Mouse (Mus musculus) liver, postnatal 0 days (tissue): ENCODE results near the gene Chrne. TPM values are rescaled to one million over a fixed set of nuclear protein-coding genes. Genes with fewer than 3 reads are reported as not detected.

ENCODE experiments used
- ATAC-seq: fragments of 200-750 bp; cut with Nextera tagmentation; 2 replicates; pipeline ENCODE4 v1.8.0; 2017; ENCODE audit warnings: mild to moderate bottlenecking, moderate library complexity
- DNase-seq: peaks from one replicate; pipeline ENCODE4 v3.0.0-alpha.2; 2016
- H3K27ac ChIP-seq: fragments of 300-500 bp; sonication (generic); 2 replicates; pipeline ENCODE4 v1.5.1; 2014; ENCODE audit warnings: antibody characterized with exemption, moderate library complexity, mild to moderate bottlenecking, low read depth
- H3K27me3 ChIP-seq: fragments of 300-500 bp; sonication (generic); 2 replicates; pipeline ENCODE4 v1.6.1; 2014; ENCODE audit warnings: low read length, control low read depth, mixed read lengths; ENCODE audit not compliant: insufficient read depth
- H3K36me3 ChIP-seq: fragments of 300-500 bp; sonication (generic); replicated peaks from 2 replicates; pipeline ENCODE4 v1.6.1; 2014; ENCODE audit warnings: mild to moderate bottlenecking, control low read depth, low read length, moderate library complexity, mixed read lengths; ENCODE audit not compliant: insufficient read depth
- H3K4me1 ChIP-seq: fragments of 300-500 bp; sonication (generic); 2 replicates; pipeline ENCODE4 v1.6.1; 2014; ENCODE audit warnings: antibody characterized with exemption, mild to moderate bottlenecking, control low read depth; ENCODE audit not compliant: insufficient read depth
- H3K4me2 ChIP-seq: fragments of 300-500 bp; sonication (generic); 2 replicates; pipeline ENCODE4 v1.6.1; 2014; ENCODE audit warnings: low read depth, mild to moderate bottlenecking, low read length, moderate library complexity, mixed read lengths
- H3K4me3 ChIP-seq: fragments of 300-500 bp; sonication (generic); 2 replicates; pipeline ENCODE4 v1.5.1; 2014; ENCODE audit warnings: low read depth, low read length
- H3K9ac ChIP-seq: fragments of 300-500 bp; sonication (generic); replicated peaks from 2 replicates; pipeline ENCODE4 v1.6.1; 2014; ENCODE audit warnings: mild to moderate bottlenecking, moderate library complexity
- H3K9me3 ChIP-seq: fragments of 300-500 bp; sonication (generic); 2 replicates; pipeline ENCODE4 v1.6.1; 2016; ENCODE audit warnings: mild to moderate bottlenecking, control low read depth, low read length, mixed read lengths
- CTCF ChIP-seq: sonication (generic); IDR thresholded peaks from 2 replicates; pipeline ENCODE4 v1.5.1; 2016; ENCODE audit warnings: antibody characterized with exemption, low read depth
- EP300 ChIP-seq: IDR thresholded peaks from 2 replicates; pipeline ENCODE4 v1.6.1; 2016; ENCODE audit warnings: antibody characterized with exemption, low read depth, mild to moderate bottlenecking
- WGBS: fragments of 180-500 bp; shearing (Covaris S2); extraction: QIAGEN DNeasy Blood & Tissue Kit; methylation state at CpG from one replicate; pipeline ENCODE4 v1.1.7; 2014; ENCODE audit not compliant: insufficient replicate concordance; 5-methylcytosine and 5-hydroxymethylcytosine counted together
- polyA plus RNA-seq: library from polyadenylated mRNA; unstranded; fragments of >200 nt; fragmentation: Nextera tagmentation; extraction: Ambion mirVana; gene quantifications from 2 replicates; pipeline ENCODE4 v1.2.1, GENCODE M21; 2015

The Chrne gene
- polyA plus RNA-seq, 1 experiment from 2014 or later, result 0.19 TPM

- Histone ChIP-seq H3K9ac (peak overlapping the region; percentile 100), H3K4me1 (peaks cover 60% of the 10 kb centered on the region), H3K27me3 (no peaks in the 10 kb centered on the region), H3K9me3 (no peaks in the 10 kb centered on the region), H3K27ac (peak overlapping the region; percentile 99), H3K4me2 (peak overlapping the region; percentile 96), H3K36me3 (peaks cover 38% of the 10 kb centered on the region), H3K4me3 (peak overlapping the region; percentile 100)
- WGBS, result 20% methylated on average over 6 of the region's 6 CpGs
- DNase-seq (no peak), ATAC-seq (no peak)
- TF ChIP-seq CTCF (no peak), EP300 (no peak)
These were observed 33.9 kb upstream of the Chrne start for GRCm38 (mm10) chr11:70652884-70653344.

- H3K27me3 ChIP-seq, result no peaks in the 10 kb centered on the region
- H3K27ac ChIP-seq, result peak overlapping the region; percentile 99
- H3K4me1 ChIP-seq, result peaks cover 59% of the 10 kb centered on the region
- H3K4me3 ChIP-seq, result peak overlapping the region; percentile 100
- H3K9me3 ChIP-seq, result no peaks in the 10 kb centered on the region
- peak overlapping the region; percentile 96 for H3K4me2 ChIP-seq
- TF ChIP-seq CTCF (no peak), EP300 (no peak)
- H3K36me3 ChIP-seq, result peaks cover 38% of the 10 kb centered on the region
- peak; percentile 53 for DNase-seq
- no peak for ATAC-seq
- H3K9ac ChIP-seq, result peak overlapping the region; percentile 100
- WGBS, result 26% methylated on average over 12 of the region's 12 CpGs
These were observed 33.2 kb upstream of the Chrne start for GRCm38 (mm10) chr11:70652029-70652883.

- Histone ChIP-seq H3K9ac (0 out of 2 replicates have a peak overlapping the region, but pooled peaks have one; percentile 100), H3K4me3 (peak overlapping the region; percentile 100; the same call in 1 of the 2 replicates), H3K36me3 (peaks cover 38% of the 10 kb centered on the region), H3K4me1 (peaks cover 52% of the 10 kb centered on the region), H3K27me3 (no peaks in the 10 kb centered on the region), H3K9me3 (no peaks in the 10 kb centered on the region), H3K4me2 (peak overlapping the region; percentile 96), H3K27ac (peak overlapping the region; percentile 99)
- 52% methylated on average over 2 of the region's 2 CpGs for WGBS
- DNase-seq, result no peak
- no peak for TF ChIP-seq EP300
- TF ChIP-seq CTCF, result no peak
- ATAC-seq, result no peak
These were observed 32.4 kb upstream of the Chrne start for GRCm38 (mm10) chr11:70651391-70651790.

GRCm38 (mm10) chr11:70650322-70651175 lies 31.5 kb upstream of the Chrne start:
- Histone ChIP-seq H3K4me3 (peak overlapping the region; percentile 100; the same call in 1 of the 2 replicates), H3K9ac (peak overlapping the region; percentile 27; the same call in 1 of the 2 replicates)

GRCm38 (mm10) chr11:70649185-70649734 lies 30.2 kb upstream of the Chrne start:
- no peak for ATAC-seq
- Histone ChIP-seq H3K4me3 (peak overlapping the region; percentile 74), H3K4me1 (peaks cover 53% of the 10 kb centered on the region)

More at GRCm38 (mm10) chr11:70650322-70651175, 31.5 kb upstream of the Chrne start:
- DNase-seq, result peak; percentile 57
- WGBS, result 52% methylated on average over 12 of the region's 12 CpGs
- Histone ChIP-seq H3K27me3 (no peaks in the 10 kb centered on the region), H3K4me1 (peaks cover 52% of the 10 kb centered on the region), H3K4me2 (peak overlapping the region; percentile 96), H3K36me3 (peaks cover 38% of the 10 kb centered on the region), H3K27ac (peak overlapping the region; percentile 99), H3K9me3 (no peaks in the 10 kb centered on the region)
- no peak for ATAC-seq
- TF ChIP-seq CTCF, result no peak

More at GRCm38 (mm10) chr11:70649185-70649734, 30.2 kb upstream of the Chrne start:
- no peaks in the 10 kb centered on the region for H3K27me3 ChIP-seq
- no peaks in the 10 kb centered on the region for H3K9me3 ChIP-seq
- 70% methylated on average over 8 of the region's 8 CpGs for WGBS
- H3K9ac ChIP-seq, result no peak overlapping the region
- TF ChIP-seq EP300 (no peak), CTCF (no peak)
- peak overlapping the region; percentile 96 for H3K4me2 ChIP-seq
- H3K27ac ChIP-seq, result 0 out of 2 replicates have a peak overlapping the region, but pooled peaks have one; percentile 99
- DNase-seq, result no peak
- H3K36me3 ChIP-seq, result peaks cover 50% of the 10 kb centered on the region
